Mouse (Mus musculus): ENCODE measurements around the gene Gpr108. TPM values are rescaled to one million over a fixed set of nuclear protein-coding genes. Genes with fewer than 3 reads are reported as not detected.

Gpr108 gene
- polyA plus RNA-seq, 1 experiment from 2014 or later = 23.9 TPM

DNA sequence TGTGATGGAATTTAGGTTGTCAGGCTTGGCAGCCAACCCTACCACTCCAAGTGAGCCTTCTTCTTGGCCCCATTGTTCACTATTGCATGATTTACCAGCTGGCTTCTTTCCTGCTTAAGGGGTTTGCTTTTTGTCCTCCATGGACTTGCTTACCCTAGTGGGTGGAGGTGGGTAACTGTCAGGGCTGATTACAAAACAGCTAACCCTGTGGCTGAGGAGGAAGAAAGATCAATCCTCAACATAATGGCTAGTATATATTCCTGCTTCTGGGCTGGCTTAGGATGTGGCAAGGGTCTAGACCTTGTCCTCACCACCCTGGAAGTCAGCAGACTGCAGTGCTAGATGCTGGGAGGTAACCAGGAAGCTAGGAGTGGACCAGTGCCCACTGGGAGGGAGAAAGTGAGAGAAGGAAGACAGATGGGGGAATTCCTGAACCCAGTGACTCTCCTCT is 16.9 kb downstream of the Gpr108 start:
- H3K27me3 ChIP-seq (ENCODE audit: low read depth, poor library complexity, severe bottlenecking) = no peaks in the 10 kb centered on the region
- no peak overlapping the region for H3K27ac ChIP-seq (replicated peaks)
- no peaks in the 10 kb centered on the region for H3K9me3 ChIP-seq (replicated peaks)
- no peaks in the 10 kb centered on the region for H3K4me1 ChIP-seq
- H3K36me3 ChIP-seq = peaks cover 20% of the 10 kb centered on the region
- DNase-seq (ENCODE audit: low spot score) = no peak
- H3K4me3 ChIP-seq = no peak overlapping the region

DNA sequence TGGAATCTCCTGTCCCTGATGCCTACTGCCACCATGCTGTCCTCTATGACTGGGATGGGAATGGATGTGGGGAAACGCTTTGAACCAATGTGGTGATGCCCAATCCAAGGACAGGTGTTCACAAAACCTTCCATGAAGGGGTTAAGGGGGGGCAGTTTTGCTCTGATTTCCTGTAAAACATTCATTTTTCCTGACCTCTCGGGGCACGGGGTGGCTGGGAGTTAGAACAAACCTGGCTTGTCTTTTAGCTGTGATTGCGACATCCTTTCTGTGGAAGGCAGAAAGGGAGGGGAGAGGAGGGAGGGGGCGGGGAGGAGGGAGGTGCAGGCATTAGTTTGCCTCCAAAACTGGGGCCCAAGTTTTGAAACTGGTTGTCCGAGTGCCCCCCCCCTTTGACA is 17.5 kb downstream of the Gpr108 start:
- Histone ChIP-seq H3K4me3 (no peak overlapping the region), H3K9me3 (replicated peaks) (no peaks in the 10 kb centered on the region), H3K4me1 (no peaks in the 10 kb centered on the region), H3K27ac (replicated peaks) (no peak overlapping the region), H3K27me3 (ENCODE audit: low read depth, poor library complexity, severe bottlenecking) (no peaks in the 10 kb centered on the region), H3K36me3 (peaks cover 14% of the 10 kb centered on the region)
- no peak for DNase-seq (ENCODE audit: low spot score)
- WGBS = 74% methylated on average over 6 of the region's 6 CpGs

DNA sequence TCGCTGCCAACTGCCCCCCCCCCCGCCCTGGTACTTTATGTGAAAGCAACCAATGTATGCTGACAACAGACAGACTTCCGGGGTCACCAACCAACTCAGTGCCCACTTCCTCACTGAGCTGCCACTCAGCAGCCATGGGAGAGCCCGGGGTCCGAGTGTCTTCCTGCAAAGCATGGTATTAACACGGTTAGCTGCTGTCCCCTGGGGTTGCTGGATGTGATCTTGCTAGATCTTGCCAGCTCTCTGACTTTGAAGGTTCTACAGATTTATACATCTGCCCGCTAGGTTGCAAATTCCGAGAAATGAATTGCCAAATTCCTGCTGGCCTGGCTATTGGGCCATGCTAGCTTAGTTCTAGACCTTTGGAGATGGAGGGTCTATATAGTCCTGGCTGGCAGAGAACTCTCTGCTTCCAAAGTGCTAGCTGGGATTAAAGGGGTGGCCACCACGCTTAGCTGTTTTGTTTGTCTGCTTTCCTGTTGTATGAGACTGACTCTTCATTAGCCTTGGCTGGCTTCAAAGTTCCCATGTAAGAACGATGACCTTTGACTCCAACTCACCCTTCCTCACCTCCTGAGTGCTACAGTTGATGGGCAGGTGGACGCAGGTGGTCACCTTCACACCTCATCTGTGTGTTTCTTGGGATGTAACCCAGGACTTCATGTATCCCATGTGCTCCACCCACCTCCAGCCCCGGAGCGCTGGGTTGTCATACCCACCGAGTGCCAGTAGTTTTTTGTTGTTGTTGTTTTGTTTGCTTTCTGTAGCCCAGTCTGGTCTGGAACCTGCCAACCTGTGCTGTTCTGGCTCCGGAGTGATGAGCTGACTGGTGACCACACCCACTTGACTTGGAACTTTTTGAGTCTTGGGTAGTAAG is 18.2 kb downstream of the Gpr108 start:
- H3K4me1 ChIP-seq = no peaks in the 10 kb centered on the region
- 82% methylated on average over 15 of the region's 15 CpGs for WGBS
- no peak for DNase-seq (ENCODE audit: low spot score)

DNA sequence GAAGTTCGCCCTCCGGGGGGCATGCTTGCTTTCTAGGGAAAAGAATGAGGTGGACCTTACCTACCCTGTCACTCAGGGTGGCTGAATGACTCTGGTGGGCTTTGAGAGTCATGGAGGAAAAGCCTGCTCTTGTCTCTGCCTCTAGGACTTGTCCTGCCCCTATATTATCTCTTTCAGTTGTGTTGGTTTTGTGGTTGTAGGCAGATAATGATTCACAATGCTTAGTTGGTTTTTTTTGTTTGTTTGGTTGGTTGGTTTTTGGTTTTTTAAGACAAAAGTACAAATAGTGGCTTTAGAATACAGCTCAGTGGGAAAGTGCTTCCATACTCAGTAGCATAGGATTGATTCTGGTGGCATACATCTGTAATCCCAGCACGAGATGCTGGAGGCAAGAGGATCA is 19.4 kb downstream of the Gpr108 start:
- Histone ChIP-seq H3K4me3 (no peak overlapping the region), H3K9me3 (replicated peaks) (no peaks in the 10 kb centered on the region), H3K27me3 (ENCODE audit: low read depth, poor library complexity, severe bottlenecking) (peaks cover under 1% of the 10 kb centered on the region; the same call in 1 of the 2 replicates), H3K27ac (replicated peaks) (no peak overlapping the region), H3K4me1 (no peaks in the 10 kb centered on the region), H3K36me3 (no peaks in the 10 kb centered on the region)
- WGBS = 82% methylated on average over 3 of the region's 3 CpGs
- no peak for DNase-seq (ENCODE audit: low spot score)

More for the DNA sequence above, 18.2 kb downstream of the Gpr108 start:
- H3K36me3 ChIP-seq = peaks cover 9% of the 10 kb centered on the region
- H3K27me3 ChIP-seq (ENCODE audit: low read depth, poor library complexity, severe bottlenecking) = no peaks in the 10 kb centered on the region
- no peak overlapping the region for H3K27ac ChIP-seq (replicated peaks)
- H3K9me3 ChIP-seq (replicated peaks) = no peaks in the 10 kb centered on the region
- H3K4me3 ChIP-seq = no peak overlapping the region

DNA sequence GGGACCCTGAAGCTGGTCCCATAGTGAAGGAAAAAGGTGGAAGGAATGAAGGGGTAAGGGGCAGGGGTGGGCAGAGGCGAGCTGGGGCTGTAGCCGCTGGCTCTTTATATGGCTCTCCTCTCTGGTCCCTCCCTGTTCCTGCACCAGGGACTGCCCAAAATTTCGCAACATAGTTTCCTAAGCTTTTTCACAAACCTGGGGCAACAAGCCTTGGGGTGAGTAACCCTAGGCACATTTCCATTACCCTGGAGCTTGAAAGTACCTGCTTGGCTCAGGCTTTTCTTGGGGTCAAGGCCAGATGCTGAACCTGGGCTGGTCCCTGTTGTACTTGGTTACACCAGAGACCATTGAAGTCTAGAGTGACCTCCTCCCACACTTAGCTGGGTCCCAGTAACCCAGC is 20.2 kb downstream of the Gpr108 start, which contains the start of gene C3:
C3 (minus strand) TSS at position 123 of the 400 bp plus-strand sequence.
- WGBS = 88% methylated on average over 3 of the region's 3 CpGs
- Histone ChIP-seq H3K36me3 (no peaks in the 10 kb centered on the region), H3K27me3 (ENCODE audit: low read depth, poor library complexity, severe bottlenecking) (peaks cover 3% of the 10 kb centered on the region; the same call in 1 of the 2 replicates), H3K9me3 (replicated peaks) (no peaks in the 10 kb centered on the region), H3K4me3 (no peak within 1 kb of the TSS), H3K27ac (replicated peaks) (no peak within 1 kb of the TSS), H3K4me1 (no peaks in the 10 kb centered on the region)
- no peak for DNase-seq (ENCODE audit: low spot score)

DNA sequence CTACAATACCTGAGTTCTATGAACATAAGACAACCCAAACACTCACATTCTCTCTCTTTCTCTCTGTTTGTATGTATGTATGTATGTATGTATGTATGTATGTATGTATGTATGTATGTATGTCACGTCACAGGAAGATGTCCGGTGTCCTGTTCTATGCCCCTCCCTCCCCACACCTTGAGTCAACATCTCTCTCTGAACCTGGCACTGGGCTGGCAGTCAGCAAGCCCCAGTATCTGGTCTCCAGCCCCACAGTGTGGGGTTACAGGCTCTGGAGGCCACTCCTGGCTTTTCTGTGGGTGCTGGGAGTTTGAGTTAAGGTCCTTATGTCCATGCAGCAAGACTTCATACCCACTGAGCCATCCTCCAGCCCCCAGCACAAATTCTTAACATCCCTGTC is 20.8 kb downstream of the Gpr108 start:
- 85% methylated on average over 2 of the region's 2 CpGs for WGBS
- no peak for DNase-seq (ENCODE audit: low spot score)
- no peak overlapping the region for H3K27ac ChIP-seq (replicated peaks)
- H3K9me3 ChIP-seq (replicated peaks) = no peaks in the 10 kb centered on the region
- no peak overlapping the region for H3K4me3 ChIP-seq
- H3K36me3 ChIP-seq = no peaks in the 10 kb centered on the region
- H3K4me1 ChIP-seq = no peaks in the 10 kb centered on the region
- H3K27me3 ChIP-seq (ENCODE audit: low read depth, poor library complexity, severe bottlenecking) = peaks cover 3% of the 10 kb centered on the region; the same call in 1 of the 2 replicates

DNA sequence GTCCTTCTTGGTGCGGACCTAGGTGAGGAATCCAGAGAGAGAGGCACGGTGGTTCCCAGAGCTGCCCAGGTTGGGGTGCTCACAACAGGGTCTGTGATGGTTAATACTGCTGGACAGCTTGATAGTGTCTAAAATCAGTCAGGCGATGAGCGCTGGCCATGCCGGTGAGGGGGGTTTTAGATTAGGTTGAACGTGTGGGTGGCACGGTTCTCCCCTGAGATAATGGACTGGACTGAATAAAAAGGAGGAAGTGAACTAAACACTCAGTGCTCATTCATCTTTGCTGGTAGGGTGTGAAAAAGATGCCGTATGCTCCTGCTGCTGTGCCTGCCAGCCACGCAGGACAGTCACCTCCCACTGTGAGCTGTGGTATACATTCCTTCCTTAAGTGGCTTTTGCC is 24.9 kb downstream of the Gpr108 start:
- Histone ChIP-seq H3K4me1 (peaks cover 8% of the 10 kb centered on the region; the same call in 1 of the 2 replicates), H3K4me3 (no peak overlapping the region), H3K9me3 (replicated peaks) (no peaks in the 10 kb centered on the region), H3K27me3 (ENCODE audit: low read depth, poor library complexity, severe bottlenecking) (peaks cover 3% of the 10 kb centered on the region; the same call in 1 of the 2 replicates), H3K27ac (replicated peaks) (no peak overlapping the region), H3K36me3 (no peaks in the 10 kb centered on the region)
- DNase-seq (ENCODE audit: low spot score) = no peak
- WGBS = 82% methylated on average over 9 of the region's 9 CpGs

DNA sequence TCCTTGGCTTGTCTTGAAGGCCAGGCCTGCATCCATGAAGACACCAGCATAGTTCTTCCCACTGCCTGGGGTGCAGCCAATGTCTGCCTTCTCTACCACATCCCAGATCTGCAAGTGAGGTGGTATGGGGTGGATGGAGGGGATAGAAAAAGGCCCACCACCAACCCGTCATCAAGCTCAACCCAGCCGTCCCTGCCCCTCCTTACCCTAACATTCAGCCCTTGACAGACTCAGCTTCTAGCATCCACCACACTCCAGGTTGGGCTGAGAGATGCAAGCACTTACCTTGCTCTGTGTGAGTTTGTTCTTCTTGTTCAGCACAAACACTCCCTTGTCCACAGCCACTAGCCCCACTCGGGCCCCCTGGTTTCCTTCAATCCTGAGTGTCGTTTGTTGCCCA is 26.3 kb downstream of the Gpr108 start:
- no peak for DNase-seq (ENCODE audit: low spot score)
- Histone ChIP-seq H3K27me3 (ENCODE audit: low read depth, poor library complexity, severe bottlenecking) (peaks cover 3% of the 10 kb centered on the region; the same call in 1 of the 2 replicates), H3K4me3 (no peak overlapping the region), H3K4me1 (peaks cover 8% of the 10 kb centered on the region; the same call in 1 of the 2 replicates), H3K36me3 (no peaks in the 10 kb centered on the region), H3K9me3 (replicated peaks) (no peaks in the 10 kb centered on the region), H3K27ac (replicated peaks) (no peak overlapping the region)
- 78% methylated on average over 4 of the region's 4 CpGs for WGBS

DNA sequence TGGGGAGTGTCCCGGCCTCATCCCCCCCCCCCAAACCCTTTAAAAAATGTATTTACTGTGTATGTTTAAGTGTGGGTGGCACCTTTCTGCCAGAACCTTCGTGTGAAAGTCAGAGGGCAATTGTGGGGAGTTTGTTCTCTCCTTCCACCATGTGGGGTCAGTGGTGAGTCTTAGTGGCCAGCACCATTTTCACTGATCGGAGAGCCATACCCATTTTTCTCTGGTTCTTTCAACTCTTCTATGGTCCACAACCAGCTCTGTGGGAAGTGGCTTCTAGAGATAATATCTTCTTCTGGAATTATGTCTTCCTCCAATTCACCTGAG is 28.4 kb downstream of the Gpr108 start:
- Histone ChIP-seq H3K36me3 (no peaks in the 10 kb centered on the region), H3K27ac (replicated peaks) (no peak overlapping the region), H3K27me3 (ENCODE audit: low read depth, poor library complexity, severe bottlenecking) (peaks cover 3% of the 10 kb centered on the region; the same call in 1 of the 2 replicates), H3K4me3 (no peak overlapping the region), H3K4me1 (peaks cover 8% of the 10 kb centered on the region; the same call in 1 of the 2 replicates), H3K9me3 (replicated peaks) (no peaks in the 10 kb centered on the region)
- DNase-seq (ENCODE audit: low spot score) = no peak
- 19% methylated on average over 3 of the region's 3 CpGs for WGBS

DNA sequence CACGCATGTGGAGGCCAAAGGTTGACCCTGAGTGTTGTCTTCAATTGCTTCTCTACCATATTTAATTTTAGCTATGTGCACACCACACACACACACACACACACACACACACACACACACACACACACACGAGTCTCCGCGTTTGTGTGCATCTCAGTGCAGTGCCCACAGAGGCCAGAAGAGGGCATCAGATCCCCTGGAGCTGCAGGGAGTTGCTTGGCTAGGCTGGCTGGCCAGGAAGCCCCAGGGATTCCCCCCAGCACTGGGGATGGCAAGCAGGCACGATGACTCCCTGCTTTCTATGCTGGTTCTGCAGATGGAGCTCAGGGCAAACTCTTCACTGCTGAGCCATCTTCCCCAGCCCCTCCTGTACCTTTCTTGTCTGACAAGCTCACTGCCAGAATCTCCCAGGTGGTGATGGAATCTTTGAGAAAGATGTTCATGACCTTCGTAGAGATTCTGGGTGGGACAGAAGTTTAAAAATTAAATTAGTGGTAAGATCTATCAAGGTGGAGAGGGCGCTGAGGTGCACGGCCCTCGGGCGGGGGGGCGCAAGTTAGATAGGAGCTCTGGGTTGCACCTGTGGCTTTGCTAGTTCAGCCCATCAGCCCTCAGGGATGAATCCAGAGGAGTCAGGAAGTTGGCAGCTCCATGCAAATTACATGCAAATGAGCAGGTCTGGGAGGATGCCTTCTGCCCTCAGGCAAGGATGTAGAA is 28.9 kb downstream of the Gpr108 start:
- Histone ChIP-seq H3K36me3 (no peaks in the 10 kb centered on the region), H3K9me3 (replicated peaks) (no peaks in the 10 kb centered on the region), H3K27me3 (ENCODE audit: low read depth, poor library complexity, severe bottlenecking) (peaks cover 3% of the 10 kb centered on the region; the same call in 1 of the 2 replicates), H3K27ac (replicated peaks) (no peak overlapping the region), H3K4me3 (no peak overlapping the region), H3K4me1 (peaks cover 8% of the 10 kb centered on the region; the same call in 1 of the 2 replicates)
- 25% methylated on average over 11 of the region's 11 CpGs for WGBS
- peak; percentile 67 for DNase-seq (ENCODE audit: low spot score)

DNA sequence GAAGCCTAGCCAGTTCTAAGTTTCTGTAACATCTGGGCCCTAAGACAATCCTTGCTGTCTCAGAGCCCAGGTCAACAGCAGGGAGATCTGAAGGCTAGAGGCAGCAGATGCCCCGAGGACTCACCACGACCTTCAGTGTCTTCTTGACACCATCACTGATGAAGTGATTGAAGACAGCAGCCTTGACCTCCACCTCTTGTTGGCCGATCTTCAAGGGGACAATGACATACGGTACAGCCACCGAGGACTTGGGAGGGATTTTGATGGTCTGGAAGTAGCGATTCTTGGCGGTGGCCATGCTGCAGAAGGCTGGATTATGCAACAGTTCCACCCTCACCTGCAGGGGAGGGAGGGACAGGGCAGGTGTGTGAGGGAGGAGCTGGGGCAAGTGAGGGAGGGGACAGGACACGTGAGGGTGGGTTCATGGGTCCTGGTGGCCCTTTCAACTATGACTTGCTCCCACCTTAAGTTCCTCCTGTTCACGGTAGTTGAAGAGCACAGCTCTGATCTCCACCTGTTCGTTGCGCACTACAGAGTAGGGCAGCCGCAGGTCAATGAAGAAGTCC is 29.8 kb downstream of the Gpr108 start:
- 83% methylated on average over 12 of the region's 12 CpGs for WGBS
- H3K27me3 ChIP-seq (ENCODE audit: low read depth, poor library complexity, severe bottlenecking) = no peaks in the 10 kb centered on the region

DNA sequence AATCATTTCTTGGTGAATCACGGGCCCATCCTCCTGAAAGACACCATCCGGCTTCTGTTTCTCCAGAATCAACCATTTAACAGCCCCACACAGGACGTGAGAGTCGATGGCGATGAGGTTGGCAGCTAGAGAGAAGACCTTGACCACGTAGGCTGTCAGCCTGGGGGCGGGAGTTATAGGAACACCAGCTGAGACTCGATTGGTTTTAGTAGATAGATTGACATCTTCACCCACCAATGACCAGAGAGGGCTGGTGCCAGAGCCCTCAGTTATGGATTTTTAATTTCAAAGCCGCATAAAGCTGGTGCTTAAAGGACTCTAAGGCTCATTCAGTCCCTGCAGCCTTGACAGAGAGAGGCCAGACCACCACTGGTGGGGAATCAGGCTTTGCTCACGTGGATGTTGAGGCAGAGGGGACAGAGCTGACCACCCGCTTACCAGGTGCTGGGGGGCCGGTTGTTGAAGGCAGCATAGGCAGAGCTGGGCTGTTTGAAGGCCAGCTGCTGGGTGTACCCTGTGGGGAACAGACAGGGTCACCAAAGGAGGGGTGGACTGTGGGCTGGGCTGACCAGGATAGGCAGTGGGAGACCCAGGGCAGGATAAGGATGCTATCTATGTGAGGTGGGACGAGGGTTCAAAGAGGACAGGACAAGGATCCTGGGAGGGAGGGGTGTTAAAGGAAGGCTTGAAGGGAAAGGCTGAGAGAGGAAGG is 33.4 kb downstream of the Gpr108 start:
- WGBS = 51% methylated on average over 13 of the region's 13 CpGs
- no peaks in the 10 kb centered on the region for H3K9me3 ChIP-seq (replicated peaks)
- H3K27ac ChIP-seq (replicated peaks) = no peak overlapping the region
- no peaks in the 10 kb centered on the region for H3K27me3 ChIP-seq (ENCODE audit: low read depth, poor library complexity, severe bottlenecking)
- no peak for DNase-seq (ENCODE audit: low spot score)
- H3K4me1 ChIP-seq = peaks cover 8% of the 10 kb centered on the region; the same call in 1 of the 2 replicates
- H3K4me3 ChIP-seq = no peak overlapping the region
- H3K36me3 ChIP-seq = no peaks in the 10 kb centered on the region

More for the DNA sequence above, 29.8 kb downstream of the Gpr108 start:
- DNase-seq (ENCODE audit: low spot score) = no peak
- Histone ChIP-seq H3K9me3 (replicated peaks) (no peaks in the 10 kb centered on the region), H3K4me3 (no peak overlapping the region), H3K36me3 (no peaks in the 10 kb centered on the region), H3K27ac (replicated peaks) (no peak overlapping the region), H3K4me1 (peaks cover 8% of the 10 kb centered on the region; the same call in 1 of the 2 replicates)
